ENCODE assay signal across 8 mouse cellular contexts in the genomic region with DNA sequence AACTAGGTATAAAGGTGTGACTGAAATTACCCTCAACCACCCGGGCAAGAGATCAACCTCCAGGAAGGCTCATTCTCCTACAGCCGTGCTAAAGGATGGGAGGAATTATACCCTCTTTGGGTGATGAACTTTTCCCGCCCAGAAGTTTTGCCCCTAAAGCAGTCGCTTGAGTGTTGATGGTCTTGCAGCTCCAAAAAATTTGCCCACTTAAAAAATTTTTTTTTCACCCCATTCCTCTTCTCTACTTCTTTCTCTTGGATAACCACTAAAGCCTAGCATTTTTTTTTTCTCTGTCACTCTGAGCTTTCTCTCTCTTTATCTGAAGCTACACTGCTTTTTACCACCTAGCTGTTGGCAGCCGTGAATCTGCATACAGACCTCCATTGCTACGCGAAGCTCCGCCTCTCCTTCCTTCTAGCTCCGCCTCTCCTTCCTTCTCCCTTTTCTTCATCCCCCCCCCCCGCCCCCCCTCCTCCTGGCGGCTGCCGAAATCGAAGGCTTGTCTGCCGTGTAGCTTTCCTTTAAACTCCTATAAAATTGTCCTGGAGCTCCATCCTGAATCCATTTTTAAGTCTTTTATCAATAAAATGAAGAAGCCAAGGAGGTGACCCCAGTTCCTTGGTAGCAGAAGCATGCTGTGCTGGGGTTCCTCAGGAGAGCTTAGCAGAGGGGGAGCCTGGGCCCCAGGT. TPM values are rescaled to one million over a fixed set of nuclear protein-coding genes. Genes with fewer than 3 reads are reported as not detected.
DNase-seq lines count a peak whose midpoint lies in the region; ATAC-seq and TF ChIP-seq lines count a peak whose summit lies in the region.

No protein-coding gene starts in this region.

- peak overlapping the region; percentile 47 for H3K4me2 ChIP-seq in forebrain, embryonic 13.5 days
- peak overlapping the region; percentile 71 for H3K4me2 ChIP-seq in liver, embryonic 12.5 days
- H3K4me2 ChIP-seq in neural tube, embryonic 14.5 days (ENCODE audit: low read depth, low read length) = peak overlapping the region; percentile 27

- H3K27ac ChIP-seq in gastrocnemius, adult 2 months = peak overlapping the region; percentile 90
- peak overlapping the region; percentile 86 for H3K27ac ChIP-seq in ES-E14 (ENCODE audit: insufficient read depth, low read depth, low read length, poor library complexity, severe bottlenecking)
- H3K27ac ChIP-seq in forebrain, embryonic 13.5 days = no peak overlapping the region
- H3K27ac ChIP-seq in liver, embryonic 12.5 days = peak overlapping the region; percentile 31; the same call in 1 of the 2 replicates
- no peak overlapping the region for H3K27ac ChIP-seq in neural tube, embryonic 14.5 days (ENCODE audit: low read depth, low read length)

- H3K9ac ChIP-seq in ES-E14 (ENCODE audit: insufficient read depth, low read depth, low read length, poor library complexity, severe bottlenecking) = peak overlapping the region; percentile 12; the same call in 1 of the 2 replicates
- H3K9ac ChIP-seq in forebrain, embryonic 13.5 days = no peak overlapping the region
- peak overlapping the region; percentile 56 for H3K9ac ChIP-seq in liver, embryonic 12.5 days
- no peak overlapping the region for H3K9ac ChIP-seq in neural tube, embryonic 14.5 days (replicated peaks; ENCODE audit: low read depth, low read length)

- no peaks in the 10 kb centered on the region for H3K9me3 ChIP-seq in ES-E14 (ENCODE audit: control insufficient read depth, insufficient read depth, low read depth, low read length)
- H3K9me3 ChIP-seq in forebrain, embryonic 13.5 days (replicated peaks) = no peaks in the 10 kb centered on the region
- H3K9me3 ChIP-seq in liver, embryonic 12.5 days (replicated peaks) = 0 out of 2 replicates have a peak, but pooled peaks cover 3% of the 10 kb centered on the region
- no peaks in the 10 kb centered on the region for H3K9me3 ChIP-seq in neural tube, embryonic 14.5 days (ENCODE audit: control insufficient read depth, low read length)

- in situ Hi-C loops in ES-E14 (cut with MboI; ENCODE audit: low sequenced_read_pairs in 2 of 2, unreplicated experiment in 2 of 2) = no loop called here

- 0 out of 2 replicates have a peak, but pooled peaks have one; percentile 51 for ATAC-seq in forebrain, embryonic 13.5 days
- ATAC-seq in liver, embryonic 12.5 days = peak; percentile 60
- ATAC-seq in neural tube, embryonic 14.5 days (ENCODE audit: low read depth) = no peak; the same call in 1 of the 2 replicates

- DNase-seq in gastrocnemius, adult 2 months = peak; percentile 40
- no peak for DNase-seq in gastrocnemius, postnatal 4 days (ENCODE audit: low spot score in 2 of 2)
- DNase-seq in ES-E14 (ENCODE audit: low read depth, low spot score) = no peak
- no peak for DNase-seq in right cerebral cortex, postnatal 36 days (ENCODE audit: low spot score in 2 of 2)
- DNase-seq in T-cell, adult 2 months (ENCODE audit: low spot score) = no peak

- peak overlapping the region; percentile 63 for H3K4me3 ChIP-seq in gastrocnemius, adult 2 months
- H3K4me3 ChIP-seq in ES-E14 (ENCODE audit: insufficient read depth in 1 of 2, low read depth in 1 of 2, low read length in 2 of 2, poor library complexity in 1 of 2, severe bottlenecking in 1 of 2) = peak overlapping the region; percentile 1 to 63; a peak in 3 of 4 replicates
- 0 out of 2 replicates have a peak overlapping the region, but pooled peaks have one; percentile 4 for H3K4me3 ChIP-seq in forebrain, embryonic 13.5 days
- H3K4me3 ChIP-seq in liver, embryonic 12.5 days = peak overlapping the region; percentile 49
- no peak overlapping the region; the same call in 1 of the 2 replicates for H3K4me3 ChIP-seq in neural tube, embryonic 14.5 days (ENCODE audit: low read depth, low read length)

- intact Hi-C loops in gastrocnemius, adult 2 months (cut with DNase I) = no loop called here

- peaks cover 2% of the 10 kb centered on the region; the same call in 1 of the 2 replicates for H3K36me3 ChIP-seq in ES-E14 (ENCODE audit: control insufficient read depth, insufficient read depth, low read length, poor library complexity, severe bottlenecking)
- no peaks in the 10 kb centered on the region for H3K36me3 ChIP-seq in forebrain, embryonic 13.5 days (ENCODE audit: poor library complexity, severe bottlenecking)
- no peaks in the 10 kb centered on the region for H3K36me3 ChIP-seq in liver, embryonic 12.5 days
- H3K36me3 ChIP-seq in neural tube, embryonic 14.5 days (ENCODE audit: control insufficient read depth, insufficient read depth, low read length) = no peaks in the 10 kb centered on the region

- TF ChIP-seq CTCF in gastrocnemius, adult 2 months (IDR thresholded peaks at IDR 0.05) = no peak

- 29% methylated on average over 13 of the region's 14 CpGs for WGBS in forebrain, embryonic 13.5 days
- 9% methylated on average over 13 of the region's 14 CpGs for WGBS in liver, embryonic 12.5 days (ENCODE audit: insufficient replicate concordance)
- 19% methylated on average over 14 of the region's 14 CpGs for WGBS in neural tube, embryonic 14.5 days

- H3K27me3 ChIP-seq in forebrain, embryonic 13.5 days = no peaks in the 10 kb centered on the region
- no peaks in the 10 kb centered on the region for H3K27me3 ChIP-seq in liver, embryonic 12.5 days (replicated peaks)
- no peaks in the 10 kb centered on the region for H3K27me3 ChIP-seq in neural tube, embryonic 14.5 days (ENCODE audit: control insufficient read depth, insufficient read depth, low read length)

- peaks cover 9 to 17% of the 10 kb centered on the region in 2 experiments for H3K4me1 ChIP-seq in ES-E14 (ENCODE audit: control insufficient read depth in 2 of 2, insufficient read depth in 2 of 2, low read length in 2 of 2, poor library complexity in 1 of 2)
- H3K4me1 ChIP-seq in forebrain, embryonic 13.5 days = peaks cover 19% of the 10 kb centered on the region
- H3K4me1 ChIP-seq in liver, embryonic 12.5 days = peaks cover 28% of the 10 kb centered on the region
- H3K4me1 ChIP-seq in neural tube, embryonic 14.5 days (ENCODE audit: control insufficient read depth, insufficient read depth, low read length) = 0 out of 2 replicates have a peak, but pooled peaks cover 2% of the 10 kb centered on the region

TF ChIP-seq in ES-E14, 5 proteins besides CTCF, POLR2A, EP300 and RAD21:
- TF ChIP-seq MAFK (IDR thresholded peaks at IDR 0.05; ENCODE audit: insufficient read depth, low read depth, low read length) = no peak
- TF ChIP-seq ZNF384 (IDR thresholded peaks at IDR 0.05; ENCODE audit: low read depth, low read length) = no peak
- TF ChIP-seq ZC3H11A (IDR thresholded peaks at IDR 0.05; ENCODE audit: borderline replicate concordance, low read depth, low read length) = no peak
- TF ChIP-seq HCFC1 (IDR thresholded peaks at IDR 0.05; ENCODE audit: borderline replicate concordance, insufficient read depth, low read length) = no peak
- no peak for TF ChIP-seq CHD2 (IDR thresholded peaks at IDR 0.05; ENCODE audit: low read depth, low read length)
TF ChIP-seq in ES-E14: peak in this region for 0.

RNA-seq across cellular contexts. Expression of a gene that starts 12.3 kb away (rescaled TPM):
- total RNA-seq in gastrocnemius, adult 2 months (2021) = under 1 TPM; 0.73 to 0.74 TPM
- total RNA-seq in gastrocnemius, postnatal 4 days (2021) = 1 to 10 TPM; 2.0 TPM
- total RNA-seq in ES-E14 (2012; rRNA removed) = 0.31 and 0.53 TPM in 2 replicates
- 0.31 TPM in 2 replicates for polyA plus RNA-seq in forebrain, embryonic 13.5 days (2015; fragmentation: Nextera tagmentation; extraction: Ambion mirVana)
- 0.55 and 0.81 TPM in 2 replicates for polyA plus RNA-seq in liver, embryonic 12.5 days (2016; fragmentation: Nextera tagmentation; extraction: Ambion mirVana)
- polyA plus RNA-seq in neural tube, embryonic 14.5 days (2014; fragmentation: Nextera tagmentation; extraction: Ambion mirVana) = 1.2 and 1.3 TPM in 2 replicates

Comparison
In these comparisons a context has a peak if more than half of its experiments do, and no peak if none do; other contexts are left out.
1. H3K27ac ChIP-seq: peak in gastrocnemius, adult 2 months (single experiment), ES-E14 (single experiment) and liver, embryonic 12.5 days (single experiment); none in forebrain, embryonic 13.5 days (single experiment) and neural tube, embryonic 14.5 days (single experiment).
2. H3K9ac ChIP-seq: peak in ES-E14 (single experiment) and liver, embryonic 12.5 days (single experiment); none in forebrain, embryonic 13.5 days (single experiment) and neural tube, embryonic 14.5 days (single experiment).
3. Peak in every context shown above with its lines, with median percentiles within 50 percentile points of each other: H3K4me2 ChIP-seq.